Mouse (Mus musculus) frontal cortex, adult 2 months (tissue): ENCODE results near the gene Sephs1. TPM values are rescaled to one million over a fixed set of nuclear protein-coding genes. Genes with fewer than 3 reads are reported as not detected.

Experiments used
- DNase-seq, 2 experiments: peaks; one replicate each; pipeline ENCODE4 v3.0.0; 2022; ENCODE audit warnings: low spot score in 1 of 2; ENCODE audit errors: extremely low spot score in 1 of 2
- polyA plus RNA-seq: library from polyadenylated mRNA; depleted of rRNA; stranded (reverse); fragments of >200 nt; gene quantifications from 2 replicates; pipeline ENCODE4 v1.2.3, GENCODE M21; 2012; rRNA removed

Gene Sephs1
- polyA plus RNA-seq = 22.8 and 23.2 TPM in 2 replicates

DNA sequence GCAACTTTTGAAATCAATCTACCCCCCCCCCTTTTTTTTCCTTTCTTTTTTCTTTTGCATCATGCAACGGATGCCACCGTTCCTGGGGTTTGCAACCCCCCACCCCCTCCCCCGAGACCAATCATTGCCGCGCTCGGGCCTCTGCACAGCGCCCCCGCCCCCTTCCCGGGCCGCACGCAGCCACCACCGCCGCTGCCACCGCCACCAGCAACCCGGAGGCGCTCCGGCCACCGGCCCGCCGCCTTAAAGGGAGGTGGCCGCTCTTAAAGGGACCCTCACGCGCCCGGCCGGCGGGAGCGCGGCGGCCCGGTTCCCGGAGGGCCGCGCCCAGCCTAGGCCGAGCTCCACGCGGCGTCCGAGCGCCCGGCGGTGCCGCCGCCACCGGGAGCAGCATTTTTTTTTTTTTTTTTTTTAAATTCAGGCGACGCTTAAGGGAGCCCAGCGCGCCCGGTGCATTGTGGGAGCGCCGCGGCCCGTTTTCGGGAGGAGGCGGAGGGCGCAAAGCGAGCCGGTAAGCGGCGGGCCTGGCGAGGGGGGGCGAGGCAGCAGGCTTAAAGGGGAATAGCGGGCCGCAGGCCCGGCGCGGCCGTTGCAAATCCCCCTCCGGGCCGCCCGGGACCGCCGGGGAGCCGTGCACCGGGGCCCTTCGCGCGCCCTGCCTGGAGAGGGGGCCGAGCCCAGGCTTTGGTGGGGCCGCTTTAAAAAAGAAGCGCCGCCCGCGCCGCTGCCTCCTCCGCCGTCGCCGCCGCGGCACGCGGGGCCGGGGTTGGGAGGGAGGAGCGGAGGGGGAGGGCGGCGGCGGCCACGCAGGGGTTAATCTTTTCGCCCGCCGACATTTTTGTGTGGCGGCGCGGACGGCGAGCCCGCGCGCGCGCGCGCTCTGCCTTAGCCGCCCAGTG, at the start of gene Sephs1:
Gene Sephs1, plus strand, starts transcription at position 215 of the 899 bp plus-strand sequence.
- peak; percentile 50 to 81 for DNase-seq

DNA sequence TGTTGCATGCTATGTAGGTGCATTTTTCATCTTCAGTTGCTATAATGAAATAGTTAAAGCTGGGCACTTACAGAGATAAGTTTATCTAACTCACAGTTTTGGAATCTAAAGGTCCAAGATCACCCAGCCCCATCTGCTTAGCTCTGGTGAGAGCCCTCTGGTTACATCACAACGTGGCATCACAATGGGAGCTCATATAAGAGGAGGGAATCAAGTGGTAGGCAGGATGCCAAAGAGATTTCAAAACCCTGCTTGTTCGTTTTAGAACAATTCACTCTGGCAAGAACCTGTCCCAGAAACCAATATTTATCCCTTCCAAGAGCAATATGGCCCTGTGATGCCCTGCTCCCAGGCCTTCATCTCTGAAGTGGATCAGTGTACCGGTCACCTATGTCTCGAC, 49.2 kb upstream of the Sephs1 start:
- no peak for DNase-seq

DNA sequence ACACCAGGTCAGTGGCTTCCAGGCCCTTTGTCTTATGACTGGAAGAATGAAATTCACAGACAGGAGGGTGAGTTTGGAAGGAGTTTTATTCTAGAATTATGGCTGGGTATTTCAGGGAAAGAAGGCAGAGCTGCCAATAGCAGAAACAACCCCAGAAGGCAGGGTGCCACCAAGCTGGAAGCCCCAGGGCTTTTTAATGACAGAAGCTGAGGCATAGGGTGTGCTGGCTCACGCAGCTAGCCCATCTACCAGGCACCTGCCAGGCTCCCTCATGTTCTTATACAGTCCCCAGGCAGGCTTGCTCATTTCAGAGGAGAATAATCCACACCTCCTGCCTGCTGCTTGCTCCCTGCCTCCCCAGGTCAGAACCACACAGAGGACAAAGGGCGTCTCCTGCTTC, 31.9 kb upstream of the Sephs1 start:
- DNase-seq = no peak

DNA sequence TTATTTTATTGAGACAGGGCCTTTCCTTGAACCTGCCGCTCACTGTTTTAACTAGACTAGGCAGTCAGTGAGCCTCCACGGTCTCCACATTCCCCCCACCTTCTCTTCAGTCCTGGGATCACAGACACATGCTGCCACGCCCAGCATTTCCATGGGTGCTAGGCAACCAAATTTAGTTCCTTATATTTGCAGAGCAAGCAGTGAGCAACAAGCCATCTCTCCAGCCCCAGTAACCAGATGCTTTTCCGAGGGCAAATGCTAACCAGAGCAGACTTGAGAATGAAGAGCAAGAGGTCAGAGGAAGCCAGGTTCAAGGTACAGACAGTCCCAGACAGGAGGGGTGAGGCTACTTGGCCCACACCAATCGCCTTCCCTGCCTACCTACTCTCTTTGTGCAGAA, 24.2 kb upstream of the Sephs1 start:
- no peak for DNase-seq

DNA sequence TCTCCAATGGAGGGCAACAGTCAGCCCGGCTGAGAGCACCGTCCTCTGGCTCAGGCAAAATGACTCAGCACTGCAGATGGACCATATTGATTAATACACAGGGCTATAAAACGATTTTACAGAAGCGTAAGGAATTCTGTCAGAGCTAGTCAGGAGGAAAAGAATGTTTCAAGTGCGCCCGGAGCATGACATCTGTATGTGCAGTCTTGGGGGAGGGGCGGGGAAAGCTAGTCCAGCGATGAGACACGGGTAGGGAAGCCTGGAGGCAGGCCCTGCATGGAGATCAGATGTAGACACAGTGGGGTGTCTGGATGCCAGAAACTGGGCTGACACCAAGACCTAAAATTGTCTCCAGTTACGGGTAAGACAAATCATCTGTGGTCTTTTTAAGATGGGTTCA, 23.2 kb upstream of the Sephs1 start:
- no peak for DNase-seq

DNA sequence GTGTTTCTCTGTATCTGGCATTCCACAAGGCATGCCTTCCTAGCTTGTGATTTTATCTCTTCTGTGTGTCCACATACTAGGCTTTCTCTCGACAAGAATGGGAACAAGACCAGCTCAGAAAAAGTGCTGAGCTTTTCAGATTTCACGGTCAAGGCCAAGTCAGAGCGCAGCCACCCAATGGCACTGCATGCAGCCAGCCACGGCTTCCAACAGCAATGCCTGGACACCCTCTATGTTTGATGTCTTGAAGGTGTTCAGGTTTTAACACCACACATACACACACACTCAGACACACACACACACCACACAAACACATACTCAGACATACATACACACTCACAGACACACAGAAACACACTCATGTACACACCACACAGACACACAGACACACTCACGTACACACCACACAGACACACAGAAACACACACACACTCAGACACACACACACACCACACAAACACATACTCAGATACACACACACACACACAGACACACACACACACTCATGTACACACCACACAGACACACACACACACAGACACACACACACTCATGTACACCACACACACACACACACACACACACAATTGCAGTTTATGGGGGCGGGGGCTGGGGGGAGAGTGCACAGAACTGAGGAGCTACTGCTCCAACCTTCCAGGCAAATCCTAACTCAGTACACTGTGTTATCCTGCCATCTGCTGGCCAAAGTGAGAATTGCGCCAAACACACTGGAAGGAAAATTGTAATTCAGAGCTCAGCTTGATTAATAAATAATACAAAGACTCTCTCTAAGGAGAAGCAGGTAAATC, 17.2 kb upstream of the Sephs1 start:
- peak; percentile 33 to 91 for DNase-seq

DNA sequence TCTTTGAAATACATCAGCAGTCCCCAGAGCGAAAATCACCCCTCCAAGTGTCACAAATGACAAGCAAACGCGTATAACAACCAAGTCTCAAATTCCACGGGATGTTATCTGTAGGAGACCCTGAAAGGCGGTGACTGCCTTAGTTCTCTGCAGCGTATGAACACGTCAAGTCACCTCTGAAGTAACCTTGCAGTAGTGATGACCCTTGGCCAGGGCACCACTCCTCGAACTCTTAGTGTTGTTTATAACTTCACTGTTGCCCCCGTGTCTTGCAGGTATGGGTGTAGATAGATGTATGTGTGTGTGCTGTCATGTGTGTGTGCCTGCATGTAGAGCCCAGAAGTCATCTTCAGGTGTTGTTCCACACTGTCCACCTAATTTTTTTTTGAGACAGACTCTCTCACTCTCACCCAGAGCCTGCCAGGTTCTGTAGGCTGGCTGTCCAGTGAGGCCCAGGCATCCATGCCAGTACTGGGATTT, 16.5 kb upstream of the Sephs1 start:
- DNase-seq = no peak

DNA sequence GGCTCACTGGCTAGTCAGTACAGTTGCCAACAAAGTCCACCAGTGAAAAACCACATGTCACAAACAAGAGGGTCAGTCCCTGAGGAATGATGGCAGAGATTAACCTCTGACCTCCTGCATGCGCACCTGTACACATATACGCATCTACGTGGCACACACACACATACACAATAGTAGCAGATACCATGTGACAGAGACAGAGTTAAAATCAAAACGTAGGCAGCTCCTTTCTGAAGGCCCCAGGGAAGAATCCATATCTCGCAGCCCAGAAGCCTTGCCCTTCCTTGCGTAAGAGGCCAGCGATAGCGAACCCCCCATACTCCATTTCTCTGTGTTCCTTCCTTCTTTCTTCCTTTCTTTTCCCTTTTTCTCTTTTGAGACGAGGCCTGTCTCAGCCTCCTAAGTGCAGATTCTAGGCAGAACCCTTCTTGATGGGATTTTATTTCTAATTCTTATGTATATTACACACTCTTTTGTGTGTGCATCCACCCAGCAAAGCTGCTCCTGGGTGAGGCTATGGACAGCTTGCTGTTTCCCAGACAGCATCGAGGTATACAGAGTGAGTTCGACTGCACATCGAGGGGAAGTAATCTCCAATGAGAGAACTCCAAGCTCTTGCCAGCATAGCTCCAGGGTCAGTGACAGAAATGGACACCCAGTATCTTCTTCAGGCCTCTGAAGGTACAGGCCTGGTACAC, 13.2 kb upstream of the Sephs1 start:
- no peak for DNase-seq

DNA sequence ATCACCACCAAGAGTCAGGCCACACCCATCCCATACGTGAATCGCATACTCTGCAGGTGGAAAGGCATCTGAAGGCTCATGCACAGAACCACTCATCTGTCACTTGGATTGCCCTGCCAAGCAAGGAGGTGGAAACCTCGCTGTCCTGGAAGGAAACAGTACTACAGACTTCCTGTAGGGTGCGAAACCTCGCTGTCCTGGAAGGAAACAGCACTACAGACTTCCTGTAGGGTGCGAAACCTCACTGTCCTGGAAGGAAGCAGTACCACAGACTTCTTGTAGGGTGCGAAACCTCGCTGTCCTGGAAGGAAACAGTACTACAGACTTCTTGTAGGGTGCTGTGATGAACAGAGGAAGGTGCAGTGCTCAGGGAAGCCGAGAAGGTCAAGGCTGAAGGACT, 8.6 kb upstream of the Sephs1 start:
- no peak for DNase-seq

DNA sequence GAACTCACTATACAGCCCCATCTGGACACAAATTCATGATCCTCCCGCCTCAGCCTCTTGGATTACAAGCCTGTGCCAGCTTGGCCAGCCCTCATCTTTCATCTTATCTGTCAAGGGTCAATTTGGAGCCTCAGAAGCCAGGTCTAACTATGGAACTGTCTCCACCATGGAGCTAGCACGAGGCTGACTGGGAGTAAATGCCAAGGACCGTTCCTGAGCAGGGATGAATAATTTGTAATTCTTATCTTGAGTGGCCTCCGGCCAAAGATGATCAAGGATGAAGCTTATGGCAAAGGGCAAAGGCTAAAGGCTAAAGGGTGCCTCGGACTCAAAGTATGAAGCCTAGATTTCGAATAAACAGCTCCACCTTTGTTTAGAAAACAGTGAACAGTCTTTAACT, 8.0 kb upstream of the Sephs1 start:
- DNase-seq = no peak

DNA sequence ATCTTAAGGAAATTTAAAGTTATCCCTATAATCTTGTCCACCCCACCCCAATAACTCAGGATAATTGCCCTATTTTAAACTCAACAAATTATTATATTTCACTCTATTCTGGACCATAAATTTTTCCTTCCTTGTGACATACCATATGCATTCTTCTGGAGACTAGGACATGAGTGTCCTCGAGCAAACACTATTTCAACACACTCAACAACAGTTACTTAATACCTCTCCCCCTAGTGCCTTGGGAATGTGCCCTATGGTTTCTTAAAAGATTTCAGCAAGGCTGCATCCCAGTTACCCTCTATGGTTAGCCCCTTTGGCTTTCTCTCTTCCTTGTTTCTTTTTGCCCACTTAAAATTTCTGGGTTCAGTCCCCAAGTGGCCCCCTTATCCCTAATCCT, 6.3 kb upstream of the Sephs1 start:
- no peak for DNase-seq

DNA sequence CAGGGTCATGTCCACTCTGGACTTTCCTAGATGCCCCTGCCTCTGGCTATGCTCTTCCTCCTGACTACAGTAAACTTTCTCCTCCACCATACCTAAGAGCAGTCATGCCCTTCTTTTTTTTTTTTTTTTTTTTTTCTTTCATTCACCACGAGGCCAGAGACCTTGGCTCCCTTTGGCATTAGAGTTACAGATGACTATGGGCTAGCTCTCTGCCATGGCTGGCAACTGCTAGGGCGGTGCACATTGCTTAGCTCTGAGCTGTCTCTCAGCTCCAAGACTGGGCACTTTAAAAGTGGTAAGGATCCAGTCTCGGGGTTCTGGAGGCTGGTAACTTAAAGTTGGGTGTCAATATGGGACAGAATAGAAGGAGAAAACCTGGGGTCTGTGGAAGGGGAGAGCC, 5.2 kb upstream of the Sephs1 start:
- no peak for DNase-seq

DNA sequence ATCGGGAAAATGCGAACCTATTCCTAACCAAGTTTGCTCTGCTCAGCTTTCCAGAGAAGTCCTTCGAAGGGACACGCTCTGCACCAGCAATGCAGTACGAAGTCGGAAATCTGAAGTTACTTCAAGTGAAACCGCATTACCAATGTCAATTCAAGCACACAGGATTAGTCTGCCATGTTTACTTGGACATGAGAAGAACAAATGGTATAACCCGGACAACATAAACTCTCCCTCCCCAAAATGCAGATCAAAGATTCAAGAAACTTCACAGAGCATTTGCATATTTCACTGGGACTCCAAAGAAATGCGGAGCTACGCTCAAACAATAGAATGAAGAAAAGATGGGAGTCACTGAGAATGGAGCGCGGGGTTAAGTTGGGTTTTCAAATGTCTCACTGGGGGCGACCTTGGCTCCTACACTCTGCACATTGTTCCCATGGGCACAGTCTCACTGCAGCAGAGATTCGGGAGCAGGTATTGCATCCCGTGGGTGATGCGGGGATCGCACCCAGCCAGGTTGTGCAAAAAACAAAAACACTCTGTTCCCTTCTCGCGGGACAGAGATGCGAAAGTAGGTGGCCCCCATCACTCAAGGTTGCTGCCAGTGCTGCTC, 521 bp upstream of the Sephs1 start:
- peak in 1 of 2 experiments; percentile 37 for DNase-seq

DNA sequence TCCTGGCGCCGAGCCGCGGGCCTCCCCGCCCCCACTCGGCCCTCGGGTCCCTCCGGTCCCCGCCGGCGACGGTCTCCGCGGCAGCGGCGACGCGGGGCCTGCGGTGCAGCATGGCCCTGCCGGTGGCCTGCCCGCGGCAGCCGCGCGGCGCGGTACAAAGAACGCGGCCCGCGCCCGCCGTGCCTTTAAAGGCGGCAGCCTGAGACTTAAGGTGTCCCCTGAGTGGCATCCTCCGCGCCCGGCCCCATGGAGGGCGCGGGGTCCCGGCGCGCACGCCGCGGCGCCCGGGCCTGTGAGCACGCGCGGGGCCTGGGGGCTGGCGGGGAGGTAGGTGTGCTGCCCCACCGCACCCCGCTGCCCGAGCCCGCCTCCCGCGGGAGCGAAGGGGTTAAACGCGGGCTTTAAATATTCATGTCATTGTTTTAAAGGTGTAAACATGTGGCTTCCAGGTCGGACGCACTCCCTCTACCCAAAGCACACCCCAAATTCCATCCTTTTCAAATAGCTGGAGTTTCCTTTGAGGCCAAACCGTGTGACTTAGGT, 956 bp downstream of the Sephs1 start:
- peak in 1 of 2 experiments; percentile 58 for DNase-seq

DNA sequence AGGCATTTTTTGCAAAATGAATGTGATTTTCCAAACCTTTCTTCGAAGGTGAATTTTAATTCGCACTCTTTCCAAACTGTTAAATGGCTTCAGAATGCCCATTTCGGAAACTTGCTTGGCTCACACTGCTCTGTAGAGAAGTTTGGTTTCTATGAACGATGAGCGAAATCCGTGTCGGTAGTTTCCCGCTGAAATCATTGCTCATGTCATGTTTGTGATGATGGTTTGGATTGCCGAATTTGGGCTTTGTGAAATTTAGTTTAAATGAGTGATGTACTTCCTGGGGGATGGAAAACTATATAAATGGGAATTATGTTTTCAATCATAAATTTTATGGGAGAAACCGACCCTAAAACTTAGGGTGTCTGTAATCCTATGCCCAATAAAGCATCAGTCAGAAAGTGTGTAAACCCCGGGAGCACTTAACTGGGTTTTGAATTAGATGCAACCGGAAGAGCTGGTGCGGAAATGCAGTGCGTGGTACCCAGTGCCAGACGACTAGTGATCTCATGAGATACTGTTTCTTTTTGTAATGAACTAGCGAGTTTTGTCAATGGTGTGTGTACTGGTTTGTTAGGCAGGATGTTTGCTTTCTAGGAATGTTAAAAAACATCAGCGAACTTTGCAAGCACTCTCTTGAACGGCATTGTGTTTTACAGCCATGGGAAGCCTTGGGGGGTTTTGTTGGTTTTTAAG, 1.8 kb downstream of the Sephs1 start:
- no peak for DNase-seq

DNA sequence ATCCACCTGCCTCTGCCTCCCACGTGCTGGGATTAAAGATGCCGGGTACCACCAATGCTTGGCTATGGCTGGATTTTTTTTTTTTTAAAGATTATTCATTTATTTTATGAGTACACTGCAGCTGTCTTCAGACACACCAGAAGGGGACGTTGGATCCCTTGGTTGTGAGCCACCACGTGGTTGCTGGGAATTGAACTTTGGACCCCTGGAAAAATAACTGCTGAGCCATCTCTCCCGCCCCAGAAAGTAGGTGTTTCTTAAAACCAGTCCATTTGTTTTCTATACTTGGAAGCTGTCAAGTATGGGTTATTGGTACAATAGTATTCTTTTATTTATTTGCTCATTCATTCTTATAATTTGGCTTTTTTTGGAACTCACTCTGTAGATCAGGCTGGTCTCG, 5.5 kb downstream of the Sephs1 start:
- DNase-seq = no peak

DNA sequence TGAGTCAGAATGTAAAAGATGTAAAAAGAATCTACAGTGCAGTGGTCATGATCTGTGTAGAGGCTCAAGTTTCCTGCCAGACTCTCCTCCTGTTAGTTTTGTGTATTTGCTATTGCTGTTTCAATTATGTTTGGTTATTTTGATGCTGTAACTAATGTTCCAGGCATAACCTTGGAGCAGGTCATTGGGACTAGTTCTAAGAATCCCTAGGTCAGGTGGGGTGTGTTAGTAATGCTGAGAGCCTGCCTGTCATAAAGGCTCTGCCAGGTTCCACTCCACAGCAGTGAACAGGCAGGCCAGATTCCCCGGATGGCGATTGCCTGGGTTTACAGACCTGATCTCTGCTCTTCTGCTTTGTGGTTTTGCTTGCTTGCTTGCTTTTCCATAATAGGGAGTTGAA, 14.2 kb downstream of the Sephs1 start:
- no peak for DNase-seq

DNA sequence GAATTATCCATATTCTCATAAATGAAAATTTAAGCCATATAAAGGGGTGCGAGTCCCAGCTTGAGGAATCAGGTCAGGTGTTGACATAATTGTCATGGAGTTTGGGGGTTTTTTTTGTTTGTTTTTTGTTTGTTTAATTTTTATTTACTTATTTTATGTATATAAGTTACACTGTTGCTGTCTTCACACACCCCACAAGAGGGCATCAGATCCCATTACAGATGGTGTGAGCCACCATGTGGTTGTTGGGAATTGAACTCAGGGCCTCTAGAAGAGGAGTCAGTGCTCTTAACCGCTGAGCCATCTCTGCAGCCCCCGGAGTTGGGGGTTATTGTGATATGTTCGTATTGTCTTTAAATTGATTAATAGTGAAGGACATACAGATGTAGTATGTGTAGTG, 15.6 kb downstream of the Sephs1 start:
- DNase-seq = no peak

DNA sequence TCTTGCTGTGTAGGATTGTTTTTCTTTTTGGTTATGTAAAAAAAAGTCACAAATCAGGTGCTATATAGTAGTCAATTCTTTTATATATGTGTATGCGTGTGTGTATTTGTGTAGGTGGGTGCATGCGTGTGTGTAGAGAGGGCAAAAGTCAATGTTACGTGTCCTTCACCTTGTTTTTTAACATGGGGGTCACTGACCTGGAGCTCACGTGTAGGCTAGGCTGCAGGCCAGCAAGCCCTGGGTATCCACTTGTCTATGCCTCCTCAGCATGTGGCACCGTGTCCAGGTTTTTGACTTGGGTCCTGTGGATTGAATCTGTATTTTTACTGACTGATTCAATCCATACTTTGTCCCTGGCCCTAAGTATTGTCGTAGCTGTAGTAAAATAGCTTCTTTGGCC, 19.3 kb downstream of the Sephs1 start:
- no peak for DNase-seq

DNA sequence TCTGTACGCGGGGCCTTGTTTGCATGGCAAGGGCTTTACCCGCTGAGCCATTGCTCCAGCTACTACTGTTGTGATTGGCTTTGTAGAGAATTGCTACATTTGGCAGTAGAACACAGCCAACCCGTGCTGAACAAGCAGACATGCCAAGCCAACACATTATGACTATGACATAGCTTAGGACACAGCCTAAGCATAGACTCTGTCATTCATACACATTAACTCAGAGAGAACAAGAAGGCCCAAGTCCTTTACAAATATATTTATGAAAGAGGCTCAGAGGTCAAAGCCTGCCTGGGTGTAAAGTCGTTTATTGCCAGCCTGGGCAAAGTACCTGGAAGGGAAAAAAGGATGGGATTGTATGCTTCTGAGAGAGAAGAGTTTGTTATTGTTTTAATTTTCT, 21.0 kb downstream of the Sephs1 start:
- DNase-seq = no peak
